Mouse (Mus musculus) intestine, postnatal 0 days (tissue): ENCODE data around the gene Ppm1l. TPM values are rescaled to one million over a fixed set of nuclear protein-coding genes. Genes with fewer than 3 reads are reported as not detected.

ENCODE experiments used
- ATAC-seq: fragments of 200-750 bp; cut with Nextera tagmentation; 2 replicates; pipeline ENCODE4 v1.8.0; 2017; ENCODE audit warnings: mild to moderate bottlenecking, moderate TSS enrichment, moderate library complexity
- H3K27ac ChIP-seq: fragments of 300-500 bp; sonication (generic); 2 replicates; pipeline ENCODE4 v1.5.1; 2014; ENCODE audit warnings: mild to moderate bottlenecking, low read depth, low read length, moderate library complexity
- H3K27me3 ChIP-seq: fragments of 300-500 bp; sonication (generic); replicated peaks from 2 replicates; pipeline ENCODE4 v1.6.1; 2014; ENCODE audit warnings: low read length, mixed read lengths; ENCODE audit not compliant: control insufficient read depth, insufficient read depth
- H3K36me3 ChIP-seq: fragments of 300-500 bp; sonication (generic); 2 replicates; pipeline ENCODE4 v1.6.1; 2014; ENCODE audit warnings: mild to moderate bottlenecking, moderate library complexity; ENCODE audit not compliant: control insufficient read depth, insufficient read depth
- H3K4me1 ChIP-seq: fragments of 300-500 bp; sonication (generic); replicated peaks from 2 replicates; pipeline ENCODE4 v1.6.1; 2014; ENCODE audit warnings: antibody characterized with exemption, low read length, mixed read lengths; ENCODE audit not compliant: control insufficient read depth, insufficient read depth
- H3K4me2 ChIP-seq: fragments of 300-500 bp; sonication (generic); replicated peaks from 2 replicates; pipeline ENCODE4 v1.6.1; 2014; ENCODE audit warnings: low read depth, mild to moderate bottlenecking, moderate library complexity
- H3K4me3 ChIP-seq: fragments of 300-500 bp; sonication (generic); 2 replicates; pipeline ENCODE4 v1.5.1; 2014; ENCODE audit warnings: low read depth, low read length
- H3K9ac ChIP-seq: fragments of 300-500 bp; sonication (generic); 2 replicates; pipeline ENCODE4 v1.6.1; 2014; ENCODE audit warnings: mild to moderate bottlenecking, low read depth, low read length
- H3K9me3 ChIP-seq: fragments of 300-500 bp; sonication (generic); 2 replicates; pipeline ENCODE4 v1.6.1; 2016; ENCODE audit warnings: mixed run types; ENCODE audit not compliant: control insufficient read depth
- CTCF ChIP-seq: sonication (generic); IDR thresholded peaks from 2 replicates; pipeline ENCODE4 v1.5.1; 2016; ENCODE audit warnings: low read depth, mild to moderate bottlenecking, control low read depth, antibody characterized with exemption, moderate library complexity
- WGBS: fragments of 180-500 bp; shearing (Covaris S2); extraction: QIAGEN DNeasy Blood & Tissue Kit; methylation state at CpG from one replicate; pipeline ENCODE4 v1.1.7; 2014; 5-methylcytosine and 5-hydroxymethylcytosine counted together
- polyA plus RNA-seq: library from polyadenylated mRNA; unstranded; fragments of >200 nt; fragmentation: Nextera tagmentation; extraction: Ambion mirVana; gene quantifications from 2 replicates; pipeline ENCODE4 v1.2.1, GENCODE M21; 2015

Gene Ppm1l
- polyA plus RNA-seq, 1 experiment from 2014 or later = 3.0 TPM

DNA sequence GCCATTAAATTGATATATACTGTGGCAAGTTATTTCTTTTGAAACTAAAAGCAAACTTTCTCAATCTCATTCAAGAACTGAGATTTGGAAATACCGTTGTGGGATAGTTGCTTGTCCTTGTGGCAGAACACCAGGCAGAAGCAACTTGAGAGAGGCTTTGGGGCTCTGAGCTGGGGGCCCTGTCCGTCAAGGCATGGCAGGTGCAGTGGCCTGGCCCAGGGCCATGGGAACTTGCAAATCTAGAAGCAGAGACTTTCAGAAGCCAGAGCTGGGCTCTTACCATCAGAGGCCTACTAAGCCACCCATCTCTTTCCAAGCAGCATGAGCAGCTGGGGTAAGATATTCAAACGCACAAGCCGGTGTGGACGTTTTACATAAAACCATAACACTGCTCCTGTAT lies 139.4 kb downstream of the Ppm1l start:
- Histone ChIP-seq H3K4me3 (no peak overlapping the region), H3K36me3 (no peaks in the 10 kb centered on the region), H3K27me3 (no peaks in the 10 kb centered on the region), H3K9ac (no peak overlapping the region), H3K4me2 (no peak overlapping the region), H3K9me3 (no peaks in the 10 kb centered on the region), H3K4me1 (no peaks in the 10 kb centered on the region; the same call in 1 of the 2 replicates), H3K27ac (no peak overlapping the region)
- 92% methylated on average over 5 of the region's 5 CpGs for WGBS
- ATAC-seq = no peak
- TF ChIP-seq CTCF = no peak

- H3K9me3 ChIP-seq = no peaks in the 10 kb centered on the region
- no peak overlapping the region for H3K9ac ChIP-seq
- no peak for TF ChIP-seq CTCF
- no peaks in the 10 kb centered on the region for H3K36me3 ChIP-seq
- H3K4me3 ChIP-seq = no peak overlapping the region
- H3K27me3 ChIP-seq = no peaks in the 10 kb centered on the region
- ATAC-seq = no peak
- no peak overlapping the region for H3K27ac ChIP-seq
- 83% methylated on average over 6 of the region's 6 CpGs for WGBS
- H3K4me1 ChIP-seq = no peaks in the 10 kb centered on the region; the same call in 1 of the 2 replicates
- no peak overlapping the region for H3K4me2 ChIP-seq
These were observed 142.1 kb downstream of the Ppm1l start for GRCm38 (mm10) chr3:69458756-69459155.

GRCm38 (mm10) chr3:69461956-69462355 lies 145.3 kb downstream of the Ppm1l start:
- no peak for ATAC-seq
- H3K9ac ChIP-seq = no peak overlapping the region
- no peak overlapping the region for H3K27ac ChIP-seq
- H3K4me2 ChIP-seq = no peak overlapping the region
- H3K4me1 ChIP-seq = no peaks in the 10 kb centered on the region
- TF ChIP-seq CTCF = no peak
- no peaks in the 10 kb centered on the region for H3K9me3 ChIP-seq
- H3K27me3 ChIP-seq = no peaks in the 10 kb centered on the region
- WGBS = 38% methylated on average over 1 of the region's 1 CpGs
- H3K36me3 ChIP-seq = no peaks in the 10 kb centered on the region
- H3K4me3 ChIP-seq = no peak overlapping the region

GRCm38 (mm10) chr3:69465751-69466150 lies 149.1 kb downstream of the Ppm1l start:
- TF ChIP-seq CTCF = no peak
- Histone ChIP-seq H3K4me3 (no peak overlapping the region), H3K36me3 (no peaks in the 10 kb centered on the region), H3K4me2 (no peak overlapping the region), H3K9ac (no peak overlapping the region), H3K27ac (no peak overlapping the region), H3K4me1 (no peaks in the 10 kb centered on the region), H3K27me3 (no peaks in the 10 kb centered on the region), H3K9me3 (no peaks in the 10 kb centered on the region)
- 90% methylated on average over 4 of the region's 4 CpGs for WGBS
- ATAC-seq = no peak

GRCm38 (mm10) chr3:69468280-69469008 lies 151.8 kb downstream of the Ppm1l start:
- no peaks in the 10 kb centered on the region for H3K4me1 ChIP-seq
- no peak overlapping the region for H3K4me2 ChIP-seq
- no peaks in the 10 kb centered on the region for H3K36me3 ChIP-seq
- no peaks in the 10 kb centered on the region for H3K9me3 ChIP-seq
- no peak for ATAC-seq
- no peaks in the 10 kb centered on the region for H3K27me3 ChIP-seq
- TF ChIP-seq CTCF = no peak
- WGBS = 54% methylated on average over 9 of the region's 9 CpGs
- H3K9ac ChIP-seq = no peak overlapping the region
- no peak overlapping the region for H3K4me3 ChIP-seq
- H3K27ac ChIP-seq = no peak overlapping the region

DNA sequence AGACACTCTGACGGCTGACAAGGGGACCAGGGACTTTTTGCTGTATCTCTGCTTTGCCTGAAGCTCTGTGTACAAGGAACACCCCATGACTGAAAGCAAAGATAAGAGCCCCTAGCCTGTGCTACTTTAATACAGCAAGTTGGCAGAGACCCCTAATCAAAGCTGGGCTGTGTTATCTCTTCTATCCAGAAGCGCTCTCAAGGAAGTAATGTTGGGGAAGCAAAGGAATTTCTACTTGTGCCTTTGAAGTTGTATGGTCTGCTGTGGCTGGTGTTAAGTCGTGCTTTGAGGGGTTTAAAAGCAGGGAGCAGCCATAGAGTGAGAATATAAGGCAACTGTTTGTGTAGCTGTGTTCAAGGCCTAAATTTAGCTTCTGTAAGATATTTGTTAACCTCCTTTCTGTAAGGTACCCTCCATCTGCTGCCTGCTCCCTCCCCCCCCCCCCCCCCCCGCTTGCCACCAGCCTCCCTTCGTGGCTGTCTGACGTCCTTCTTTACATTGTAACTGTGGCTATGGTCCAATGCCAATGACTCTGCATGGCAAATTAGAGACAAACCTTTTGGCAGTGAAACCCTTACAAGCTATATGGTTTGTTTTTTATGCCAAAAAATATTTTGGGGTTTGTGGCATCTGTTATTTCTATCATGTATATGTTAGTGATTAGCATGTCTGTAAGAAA lies 152.9 kb downstream of the Ppm1l start:
- no peak overlapping the region for H3K9ac ChIP-seq
- ATAC-seq = no peak
- H3K4me1 ChIP-seq = no peaks in the 10 kb centered on the region
- H3K9me3 ChIP-seq = no peaks in the 10 kb centered on the region
- H3K4me3 ChIP-seq = no peak overlapping the region
- TF ChIP-seq CTCF = no peak
- 44% methylated on average over 5 of the region's 6 CpGs for WGBS
- H3K4me2 ChIP-seq = no peak overlapping the region
- H3K36me3 ChIP-seq = no peaks in the 10 kb centered on the region
- H3K27ac ChIP-seq = no peak overlapping the region
- no peaks in the 10 kb centered on the region for H3K27me3 ChIP-seq
